Mouse (Mus musculus) CH12.LX (cell line): Measurements from ENCODE around the gene Car5b. TPM values are rescaled to one million over a fixed set of nuclear protein-coding genes. Genes with fewer than 3 reads are reported as not detected.

Experiments
- DNase-seq: peaks from one replicate; pipeline ENCODE4 v3.0.0-alpha.2; 2013; ENCODE audit errors: extremely low read depth
- H3K27ac ChIP-seq: 2 replicates; pipeline ENCODE4 v1.5.1; 2012; ENCODE audit warnings: low read depth, mild to moderate bottlenecking, control low read depth, moderate library complexity; ENCODE audit not compliant: insufficient read depth
- H3K27me3 ChIP-seq: replicated peaks from 2 replicates; pipeline ENCODE3; 2012; ENCODE audit warnings: inconsistent platforms
- H3K36me3 ChIP-seq, 2 experiments: replicated peaks in 1 of 2; 2 replicates each; pipeline versions ENCODE3 to v1.6.1; 2012; ENCODE audit warnings: inconsistent platforms in 1 of 2, low read length in 1 of 2, mild to moderate bottlenecking in 1 of 2, mixed read lengths in 1 of 2, moderate library complexity in 1 of 2; ENCODE audit not compliant: control insufficient read depth in 1 of 2, insufficient read depth in 1 of 2
- H3K4me1 ChIP-seq, 2 experiments: 2 replicates each; pipeline ENCODE4 v1.6.1; 2012; ENCODE audit warnings: inconsistent platforms in 1 of 2, moderate library complexity in 1 of 2; ENCODE audit not compliant: insufficient read depth in 2 of 2, control insufficient read depth in 1 of 2
- H3K4me2 ChIP-seq: 2 replicates; pipeline ENCODE4 v1.6.1; 2012; ENCODE audit warnings: low read depth, mild to moderate bottlenecking, control low read depth; ENCODE audit not compliant: poor library complexity, insufficient read depth, severe bottlenecking
- H3K4me3 ChIP-seq, 3 experiments: fragments of 150-350 bp in 1 of 3; sonication (generic) in 1 of 3; replicated peaks in 1 of 3; 2 replicates each; pipeline versions ENCODE3 to v1.5.1; 2011 to 2012; ENCODE audit warnings: low read depth in 2 of 3, low read length in 2 of 3, mild to moderate bottlenecking in 2 of 3, moderate library complexity in 2 of 3, control low read depth in 1 of 3, improper control_type of control experiment in 1 of 3, inconsistent platforms in 1 of 3, mixed read lengths in 1 of 3; ENCODE audit not compliant: poor library complexity in 1 of 3
- H3K79me2 ChIP-seq: replicated peaks from 2 replicates; pipeline ENCODE4 v1.6.1; 2012; ENCODE audit warnings: mild to moderate bottlenecking, moderate library complexity; ENCODE audit not compliant: control insufficient read depth, poor library complexity, insufficient read depth, severe bottlenecking; ENCODE audit errors: extremely low read depth
- H3K9ac ChIP-seq: 2 replicates; pipeline ENCODE4 v1.6.1; 2012; ENCODE audit warnings: low read depth, mild to moderate bottlenecking, control low read depth, moderate library complexity; ENCODE audit not compliant: insufficient read depth
- H3K9me3 ChIP-seq: replicated peaks from 2 replicates; pipeline ENCODE3; 2012; ENCODE audit warnings: low read length, inconsistent platforms, mixed read lengths
- BHLHE40 ChIP-seq: IDR thresholded peaks from 2 replicates; pipeline ENCODE4 v1.6.1; 2011; ENCODE audit warnings: mild to moderate bottlenecking, low read depth, low read length, improper control_type of control experiment
- CHD1 ChIP-seq: IDR thresholded peaks from 2 replicates; pipeline ENCODE4 v1.6.1; 2012; ENCODE audit warnings: low read depth, low read length, improper control_type of control experiment, inconsistent platforms
- CHD2 ChIP-seq: IDR thresholded peaks from 2 replicates; pipeline ENCODE4 v1.6.1; 2011; ENCODE audit warnings: low read length, improper control_type of control experiment
- CTCF ChIP-seq, 2 experiments: IDR thresholded peaks in 1 of 2; conservative IDR thresholded peaks in 1 of 2; 2 replicates each; pipeline ENCODE4 v1.5.1; 2011 to 2012; ENCODE audit warnings: low read depth in 2 of 2, low read length in 2 of 2, improper control_type of control experiment in 1 of 2, inconsistent platforms in 1 of 2, mild to moderate bottlenecking in 1 of 2, moderate library complexity in 1 of 2
- E2F4 ChIP-seq: IDR thresholded peaks from 2 replicates; pipeline ENCODE4 v1.6.1; 2011; ENCODE audit warnings: low read depth, low read length, improper control_type of control experiment; ENCODE audit not compliant: insufficient replicate concordance
- HCFC1 ChIP-seq: IDR thresholded peaks from 2 replicates; pipeline ENCODE4 v1.6.1; 2012; ENCODE audit warnings: low read depth, mild to moderate bottlenecking, inconsistent platforms, low read length, improper control_type of control experiment
- JUN ChIP-seq: IDR thresholded peaks from 2 replicates; pipeline ENCODE4 v1.6.1; 2011; ENCODE audit warnings: low read depth, mild to moderate bottlenecking, low read length, improper control_type of control experiment, moderate library complexity; ENCODE audit not compliant: insufficient read depth
- JUND ChIP-seq: conservative IDR thresholded peaks from 2 replicates; pipeline ENCODE4 v1.6.1; 2011; ENCODE audit warnings: low read depth, low read length, improper control_type of control experiment
- MAFK ChIP-seq: IDR thresholded peaks from 2 replicates; pipeline ENCODE4 v1.6.1; 2011; ENCODE audit warnings: low read length, improper control_type of control experiment; ENCODE audit not compliant: insufficient replicate concordance
- MAX ChIP-seq: IDR thresholded peaks from 2 replicates; pipeline ENCODE4 v1.6.1; 2011; ENCODE audit warnings: low read length, improper control_type of control experiment
- MEF2A ChIP-seq: IDR thresholded peaks from 2 replicates; pipeline ENCODE4 v1.6.1; 2014; ENCODE audit warnings: low read depth, mild to moderate bottlenecking, inconsistent platforms, low read length, improper control_type of control experiment, borderline replicate concordance
- MXI1 ChIP-seq: IDR thresholded peaks from 2 replicates; pipeline ENCODE4 v1.6.1; 2011; ENCODE audit warnings: mild to moderate bottlenecking, low read depth, low read length, improper control_type of control experiment
- MYC ChIP-seq: IDR thresholded peaks from 2 replicates; pipeline ENCODE4 v1.6.1; 2011; ENCODE audit warnings: low read depth, mild to moderate bottlenecking, improper control_type of control experiment, low read length
- NRF1 ChIP-seq: IDR thresholded peaks from 2 replicates; pipeline ENCODE4 v1.6.1; 2014; ENCODE audit warnings: low read depth, mild to moderate bottlenecking, inconsistent platforms, low read length, improper control_type of control experiment, moderate library complexity
- PAX5 ChIP-seq: IDR thresholded peaks from 2 replicates; pipeline ENCODE4 v1.6.1; 2012; ENCODE audit warnings: low read length, inconsistent platforms, mixed read lengths
- POLR2A ChIP-seq: IDR thresholded peaks from 2 replicates; pipeline ENCODE4 v1.6.1; 2011; ENCODE audit warnings: low read depth, mild to moderate bottlenecking, improper control_type of control experiment, low read length
- POLR2AphosphoS2 ChIP-seq: IDR thresholded peaks from 2 replicates; pipeline ENCODE4 v1.6.1; 2011; ENCODE audit warnings: low read depth, low read length, improper control_type of control experiment
- RCOR1 ChIP-seq: conservative IDR thresholded peaks from 2 replicates; pipeline ENCODE4 v1.6.1; 2012; ENCODE audit warnings: low read depth, mild to moderate bottlenecking, inconsistent platforms, low read length, improper control_type of control experiment
- SIN3A ChIP-seq: IDR thresholded peaks from 2 replicates; pipeline ENCODE4 v1.6.1; 2012; ENCODE audit warnings: low read length, improper control_type of control experiment, inconsistent platforms
- SMC3 ChIP-seq: IDR thresholded peaks from 2 replicates; pipeline ENCODE4 v1.6.1; 2011; ENCODE audit warnings: low read depth, low read length, improper control_type of control experiment
- TCF12 ChIP-seq: IDR thresholded peaks from 2 replicates; pipeline ENCODE4 v1.6.1; 2014; ENCODE audit warnings: low read depth, mild to moderate bottlenecking, inconsistent platforms, low read length, improper control_type of control experiment
- UBTF ChIP-seq: IDR thresholded peaks from 2 replicates; pipeline ENCODE4 v1.6.1; 2012; ENCODE audit warnings: low read depth, mild to moderate bottlenecking, inconsistent platforms, low read length, improper control_type of control experiment, moderate library complexity
- USF1 ChIP-seq: IDR thresholded peaks from 2 replicates; pipeline ENCODE4 v1.6.1; 2014; ENCODE audit warnings: low read depth, mild to moderate bottlenecking, inconsistent platforms, low read length, improper control_type of control experiment
- USF2 ChIP-seq: conservative IDR thresholded peaks from 2 replicates; pipeline ENCODE4 v1.6.1; 2011; ENCODE audit warnings: low read depth, low read length, improper control_type of control experiment
- ZKSCAN1 ChIP-seq: IDR thresholded peaks from 2 replicates; pipeline ENCODE4 v1.6.1; 2012; ENCODE audit warnings: low read depth, inconsistent platforms, low read length, improper control_type of control experiment, borderline replicate concordance
- ZMIZ1 ChIP-seq: IDR thresholded peaks from 2 replicates; pipeline ENCODE4 v1.6.1; 2012; ENCODE audit warnings: low read depth, mild to moderate bottlenecking, inconsistent platforms, low read length, improper control_type of control experiment
- ZNF384 ChIP-seq: IDR thresholded peaks from 2 replicates; pipeline ENCODE4 v1.6.1; 2012; ENCODE audit warnings: low read depth, low read length, improper control_type of control experiment, inconsistent platforms
- dilution Hi-C: fragments of 300-500 bp; cut with MboI; formaldehyde crosslinking; loops from 2 replicates; pipeline ENCODE4 v1.14.3; 2020; ENCODE audit warnings: low sequenced_read_pairs; ENCODE audit not compliant: extremely low pct_unique_long_range_greater_than_20kb, extremely low pct_ligation_motif_present
- in situ Hi-C: fragments of 300-500 bp; cut with MboI; formaldehyde crosslinking; loops from 3 replicates; pipeline ENCODE4 v1.14.3; 2019; ENCODE audit warnings: low sequenced_read_pairs, low pct_ligation_motif_present, low pct_unique_long_range_greater_than_20kb, mixed read lengths
- polyA plus RNA-seq: library from polyadenylated mRNA; unstranded; fragments of >175 nt; gene quantifications from 2 replicates; pipeline ENCODE4 v1.2.1, GENCODE M21; 2012; ENCODE audit warnings: low read depth; ENCODE audit not compliant: insufficient read length
- total RNA-seq, 2 experiments: library from RNA; depleted of rRNA; stranded (reverse); fragments of 300-350 nt in 1 of 2; fragments of >200 nt in 1 of 2; gene quantifications; 2 replicates each; pipeline ENCODE4 v1.2.3; 2012 to 2014

Car5b gene
- total and polyA plus RNA-seq, 3 experiments = 0.13 TPM; not detected in 2

DNA sequence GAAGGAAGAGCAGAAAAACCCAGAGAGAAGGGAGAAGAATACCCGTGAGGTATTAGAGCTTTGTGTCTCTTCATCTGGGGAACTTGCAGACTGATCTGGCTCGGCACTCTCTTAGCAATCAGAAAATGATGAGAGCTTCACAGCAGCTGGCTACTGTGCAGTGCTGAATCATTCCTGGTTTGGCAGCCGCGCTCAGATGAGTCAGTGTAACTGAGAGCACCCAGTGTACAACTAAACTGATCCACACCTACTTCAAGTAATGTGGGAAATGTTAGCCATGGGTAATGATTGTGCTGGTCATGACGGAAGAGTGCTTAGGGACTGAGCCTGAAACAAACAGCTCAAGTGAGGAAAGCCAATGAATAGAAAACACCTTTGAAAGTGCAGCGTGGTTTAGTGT is 89.2 kb downstream of the Car5b start:
- Histone ChIP-seq H3K4me1 (no peaks in the 10 kb centered on the region), H3K4me3 (no peak overlapping the region), H3K27me3 (no peaks in the 10 kb centered on the region), H3K9ac (no peak overlapping the region), H3K36me3 (peaks cover 32 to 57% of the 10 kb centered on the region in 2 experiments), H3K9me3 (no peaks in the 10 kb centered on the region), H3K4me2 (no peak overlapping the region), H3K79me2 (no peaks in the 10 kb centered on the region), H3K27ac (no peak overlapping the region)
- no peak for DNase-seq
- in situ Hi-C loops = no loop called here
- dilution Hi-C loops = no loop called here
- TF ChIP-seq MEF2A = no peak
- TF ChIP-seq SMC3 = no peak
- no peak for TF ChIP-seq MYC
- TF ChIP-seq E2F4 = no peak
- TF ChIP-seq NRF1 = no peak
- TF ChIP-seq POLR2AphosphoS2 = no peak
- TF ChIP-seq CTCF (conservative IDR thresholded peaks at IDR 0.05 in 1 of 2, IDR thresholded peaks at IDR 0.05 in 1 of 2; ENCODE audit: low read depth in 2 of 2, low read length in 2 of 2) = no peak
- TF ChIP-seq USF2 = no peak
- no peak for TF ChIP-seq JUND
- no peak for TF ChIP-seq POLR2A

- H3K36me3 ChIP-seq = peaks cover 15 to 32% of the 10 kb centered on the region in 2 experiments
- H3K9me3 ChIP-seq = no peaks in the 10 kb centered on the region
- H3K4me1 ChIP-seq = no peaks in the 10 kb centered on the region
- dilution Hi-C loops (no loop called here), in situ Hi-C loops (no loop called here)
- H3K4me2 ChIP-seq = no peak overlapping the region
- no peaks in the 10 kb centered on the region for H3K27me3 ChIP-seq
- no peak overlapping the region for H3K4me3 ChIP-seq
- TF ChIP-seq JUND = no peak
- TF ChIP-seq USF2 = no peak
- TF ChIP-seq MAFK = no peak
- no peak for TF ChIP-seq RCOR1
- TF ChIP-seq UBTF = no peak
- no peak for TF ChIP-seq SIN3A
- no peak for TF ChIP-seq HCFC1
- TF ChIP-seq ZMIZ1 = no peak
- no peak overlapping the region for H3K27ac ChIP-seq
- no peak for DNase-seq
- H3K79me2 ChIP-seq = no peaks in the 10 kb centered on the region
- no peak overlapping the region for H3K9ac ChIP-seq
Measured at GRCm38 (mm10) chrX:163934731-163935130, 93.1 kb downstream of the Car5b start.

- Histone ChIP-seq H3K27me3 (no peaks in the 10 kb centered on the region), H3K4me3 (no peak overlapping the region), H3K9ac (no peak overlapping the region), H3K4me1 (no peaks in the 10 kb centered on the region), H3K27ac (no peak overlapping the region), H3K9me3 (no peaks in the 10 kb centered on the region), H3K4me2 (no peak overlapping the region), H3K36me3 (no peaks in the 10 kb centered on the region), H3K79me2 (no peaks in the 10 kb centered on the region)
- in situ Hi-C loops (no loop called here), dilution Hi-C loops (no loop called here)
- DNase-seq = no peak
- TF ChIP-seq BHLHE40 (no peak), CHD2 (no peak), MXI1 (no peak), SIN3A (no peak), SMC3 (no peak), USF1 (no peak), JUN (no peak), TCF12 (no peak), PAX5 (no peak), NRF1 (no peak), HCFC1 (no peak), ZNF384 (no peak), E2F4 (no peak), MEF2A (no peak), CHD1 (no peak), POLR2A (no peak), MAX (no peak), ZKSCAN1 (no peak)
Measured at GRCm38 (mm10) chrX:163929550-163929949, 98.2 kb downstream of the Car5b start.
